Mouse (Mus musculus) liver, adult 2 months (tissue): ENCODE results near the gene Cyp1a2. TPM values are rescaled to one million over a fixed set of nuclear protein-coding genes. Genes with fewer than 3 reads are reported as not detected.

Experiments used
- DNase-seq: peaks from one replicate; pipeline ENCODE4 v3.0.0-alpha.2; 2011; ENCODE audit warnings: low read depth, low spot score; ENCODE audit errors: extremely low read depth
- H3K27ac ChIP-seq: fragments of 200-500 bp; replicated peaks from 2 replicates; pipeline ENCODE4 v1.5.1; 2012; ENCODE audit warnings: low read depth, mild to moderate bottlenecking, control low read depth, inconsistent platforms, low read length; ENCODE audit not compliant: insufficient read depth
- H3K27me3 ChIP-seq: fragments of 200-500 bp; 2 replicates; pipeline ENCODE4 v1.6.1; 2012; ENCODE audit warnings: mild to moderate bottlenecking, moderate library complexity, low read length, inconsistent platforms; ENCODE audit not compliant: control insufficient read depth, insufficient read depth
- H3K36me3 ChIP-seq: fragments of 200-500 bp; 2 replicates; pipeline ENCODE4 v1.6.1; 2012; ENCODE audit warnings: low read length, inconsistent platforms; ENCODE audit not compliant: control insufficient read depth, insufficient read depth
- H3K4me1 ChIP-seq: fragments of 200-500 bp; 2 replicates; pipeline ENCODE4 v1.6.1; 2011; ENCODE audit warnings: low read length; ENCODE audit not compliant: control insufficient read depth, insufficient read depth
- H3K4me3 ChIP-seq: fragments of 200-500 bp; 2 replicates; pipeline ENCODE4 v1.5.1; 2011; ENCODE audit warnings: low read depth, mild to moderate bottlenecking, control low read depth, low read length, moderate library complexity; ENCODE audit not compliant: insufficient read depth
- H3K79me2 ChIP-seq: fragments of 200-500 bp; 2 replicates; pipeline ENCODE4 v1.6.1; 2012; ENCODE audit warnings: inconsistent platforms, mild to moderate bottlenecking, low read length, moderate library complexity; ENCODE audit not compliant: control insufficient read depth, insufficient read depth
- H3K9ac ChIP-seq: fragments of 200-500 bp; 2 replicates; pipeline ENCODE4 v1.6.1; 2012; ENCODE audit warnings: low read depth, mild to moderate bottlenecking, control low read depth, inconsistent platforms, low read length
- CTCF ChIP-seq: fragments of 200-500 bp; IDR thresholded peaks from 2 replicates; pipeline ENCODE4 v1.5.1; 2011; ENCODE audit warnings: low read depth, low read length, control low read depth
- POLR2A ChIP-seq: fragments of 200-500 bp; IDR thresholded peaks from 2 replicates; pipeline ENCODE4 v1.6.1; 2011; ENCODE audit warnings: low read length, control low read depth; ENCODE audit not compliant: insufficient read depth; ENCODE audit errors: extremely low read depth
- WGBS: fragments of 180-500 bp; shearing (Covaris S2); methylation state at CpG from one replicate; pipeline ENCODE4 v1.1.7; 2018; 5-methylcytosine and 5-hydroxymethylcytosine counted together
- polyA plus RNA-seq: library from polyadenylated mRNA; depleted of rRNA; stranded (reverse); fragments of >200 nt; gene quantifications from 2 replicates; pipeline ENCODE4 v1.2.3, GENCODE M21; 2012
- total RNA-seq: library from RNA; depleted of rRNA; stranded (reverse); fragments of >200 nt; gene quantifications from 2 replicates; pipeline ENCODE4 v1.2.3, GENCODE M21; 2014

Cyp1a2 gene
- total and polyA plus RNA-seq, 2 experiments, result 621 to 954 TPM

- Histone ChIP-seq H3K4me3 (no peak overlapping the region), H3K4me1 (peaks cover 26% of the 10 kb centered on the region), H3K9ac (no peak overlapping the region), H3K79me2 (no peaks in the 10 kb centered on the region), H3K27me3 (no peaks in the 10 kb centered on the region), H3K36me3 (no peaks in the 10 kb centered on the region), H3K27ac (no peak overlapping the region; the same call in 1 of the 2 replicates)
- WGBS, result 65% methylated on average over 2 of the region's 2 CpGs
- TF ChIP-seq POLR2A (no peak), CTCF (no peak)
- DNase-seq, result no peak
Observed at GRCm38 (mm10) chr9:57688606-57689005, 5.1 kb upstream of the Cyp1a2 start.

DNA sequence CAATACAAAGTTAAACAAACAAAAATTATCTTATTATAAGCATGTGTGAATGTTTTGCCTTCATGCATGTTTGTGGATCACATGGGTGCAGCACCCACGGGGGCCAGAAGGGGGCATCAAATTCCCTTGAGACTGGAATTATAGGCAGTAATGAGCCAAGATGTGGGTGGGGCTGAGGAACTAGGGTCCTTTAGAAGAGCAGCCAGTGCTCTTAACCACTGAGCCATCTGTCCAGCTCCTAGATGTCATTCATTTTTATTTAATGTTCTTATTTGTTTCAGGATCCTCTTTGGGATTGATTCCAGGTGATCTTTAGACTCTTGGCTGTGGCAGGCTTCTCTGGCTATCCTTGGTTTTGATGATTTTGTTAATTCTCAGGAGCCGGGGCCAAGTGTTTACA is 4.7 kb upstream of the Cyp1a2 start:
- WGBS, result 19% methylated on average over 2 of the region's 2 CpGs
- TF ChIP-seq CTCF (peak; percentile 57; the same call in 1 of the 2 replicates), POLR2A (no peak)
- Histone ChIP-seq H3K4me1 (peaks cover 26% of the 10 kb centered on the region), H3K27ac (peak overlapping the region; percentile 57), H3K36me3 (no peaks in the 10 kb centered on the region), H3K4me3 (no peak overlapping the region), H3K9ac (no peak overlapping the region), H3K79me2 (no peaks in the 10 kb centered on the region), H3K27me3 (no peaks in the 10 kb centered on the region)
- DNase-seq, result peak; percentile 86

DNA sequence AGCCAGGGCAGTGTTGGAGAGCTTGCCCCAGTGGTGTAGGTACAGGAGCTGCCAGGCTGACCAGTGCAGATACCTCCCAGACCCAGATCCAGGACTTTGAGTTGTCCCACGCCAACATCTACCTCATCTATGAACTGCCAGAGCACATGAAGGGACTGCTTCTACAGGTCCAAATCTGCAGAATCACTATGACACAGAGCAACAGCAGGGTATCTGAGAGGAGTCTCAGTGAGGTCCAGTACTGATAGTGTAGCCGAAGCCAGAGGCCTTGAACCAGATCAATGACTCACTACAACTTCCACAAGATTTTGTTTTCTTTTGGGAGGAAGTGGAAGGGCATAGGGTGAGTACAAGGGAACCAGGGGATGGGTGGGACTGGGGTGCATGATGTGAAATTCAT is 4.2 kb upstream of the Cyp1a2 start, which contains the start of gene Cyp1a1:
Gene Cyp1a1, plus strand, starts transcription at position 178 of the 400 bp plus-strand sequence.
- Histone ChIP-seq H3K27me3 (no peaks in the 10 kb centered on the region), H3K79me2 (no peaks in the 10 kb centered on the region), H3K4me1 (peaks cover 26% of the 10 kb centered on the region), H3K9ac (no peak within 1 kb of the TSS), H3K27ac (peak within 1 kb of the TSS; percentile 57), H3K36me3 (no peaks in the 10 kb centered on the region), H3K4me3 (no peak within 1 kb of the TSS)
- DNase-seq, result peak; percentile 87
- 25% methylated on average over 2 of the region's 2 CpGs for WGBS
- TF ChIP-seq CTCF, result no peak
- no peak for TF ChIP-seq POLR2A

DNA sequence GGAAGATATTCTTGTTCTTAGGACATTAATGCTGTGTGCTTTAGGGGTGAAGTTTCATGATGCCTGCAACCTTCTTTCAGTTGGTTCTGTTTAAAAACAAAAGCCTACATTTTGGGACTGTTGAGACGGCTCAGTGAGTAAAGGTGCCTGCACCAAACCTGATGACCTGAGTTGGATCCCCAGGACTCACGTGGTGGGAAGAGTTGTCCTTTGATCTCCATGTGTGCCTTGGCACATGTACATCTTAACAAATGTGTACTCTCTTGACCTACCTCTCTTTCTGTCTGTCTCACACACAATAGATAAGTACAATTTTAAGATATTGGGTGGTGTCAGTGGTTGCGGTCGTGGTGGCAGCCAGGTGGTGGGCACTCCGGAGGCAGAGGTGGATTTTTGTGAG is 2.5 kb upstream of the Cyp1a2 start:
- Histone ChIP-seq H3K27me3 (no peaks in the 10 kb centered on the region), H3K4me3 (no peak overlapping the region), H3K36me3 (0 out of 2 replicates have a peak, but pooled peaks cover 1% of the 10 kb centered on the region), H3K79me2 (no peaks in the 10 kb centered on the region; the same call in 1 of the 2 replicates), H3K27ac (peak overlapping the region; percentile 67), H3K9ac (no peak overlapping the region), H3K4me1 (peaks cover 32% of the 10 kb centered on the region)
- WGBS, result 32% methylated on average over 5 of the region's 5 CpGs
- DNase-seq, result peak; percentile 97
- TF ChIP-seq CTCF, result no peak
- no peak for TF ChIP-seq POLR2A

DNA sequence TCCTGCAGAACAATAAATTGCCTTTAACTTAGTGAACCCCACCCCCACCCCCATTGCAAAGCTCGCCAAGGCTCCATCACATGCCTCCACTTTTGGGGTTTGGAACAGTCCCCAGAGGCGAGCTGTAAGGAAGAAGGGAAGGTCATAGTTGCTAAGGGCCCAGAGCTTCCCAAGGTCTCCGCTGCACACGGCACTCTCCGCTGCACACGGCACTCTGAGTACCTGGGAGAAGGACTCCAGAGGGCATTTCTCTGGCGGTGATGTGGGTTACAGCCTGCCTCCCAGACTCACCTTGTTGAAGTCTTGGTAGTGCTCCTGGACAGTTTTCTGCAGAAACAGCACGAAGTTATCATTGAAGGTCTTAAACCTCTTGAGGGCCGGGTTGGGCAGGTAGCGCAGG is 2.1 kb downstream of the Cyp1a2 start:
- peak overlapping the region; percentile 4; the same call in 1 of the 2 replicates for H3K27ac ChIP-seq
- no peak for DNase-seq
- peak overlapping the region; percentile 73; the same call in 1 of the 2 replicates for H3K9ac ChIP-seq
- peaks cover 15% of the 10 kb centered on the region; the same call in 1 of the 2 replicates for H3K4me1 ChIP-seq
- WGBS, result 78% methylated on average over 10 of the region's 10 CpGs
- no peaks in the 10 kb centered on the region for H3K27me3 ChIP-seq
- H3K4me3 ChIP-seq, result peak overlapping the region; percentile 49
- TF ChIP-seq POLR2A, result no peak
- no peak for TF ChIP-seq CTCF
- no peaks in the 10 kb centered on the region; the same call in 1 of the 2 replicates for H3K79me2 ChIP-seq
- peaks cover 15% of the 10 kb centered on the region for H3K36me3 ChIP-seq

DNA sequence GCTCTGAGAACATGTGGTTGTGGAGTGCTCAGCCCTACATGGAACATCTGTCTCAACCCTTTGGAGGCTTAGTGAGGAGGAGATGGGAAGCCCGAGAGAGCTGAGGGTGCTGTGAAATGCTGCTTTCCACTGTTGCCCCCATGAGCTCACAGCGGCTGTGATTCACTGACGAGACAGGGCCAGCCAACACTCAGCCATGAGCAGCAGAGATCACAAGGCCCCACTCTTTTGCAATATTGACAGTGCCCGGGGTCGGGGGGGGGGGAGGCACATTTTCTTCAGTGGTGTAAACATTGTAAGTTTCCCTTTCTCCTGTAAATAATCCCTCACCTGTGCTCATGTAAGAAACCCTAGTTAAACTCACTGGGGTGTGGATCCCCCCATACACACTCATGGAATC is 12.0 kb downstream of the Cyp1a2 start:
- DNase-seq, result peak; percentile 62
- Histone ChIP-seq H3K36me3 (no peaks in the 10 kb centered on the region), H3K27ac (peak overlapping the region; percentile 61), H3K79me2 (no peaks in the 10 kb centered on the region), H3K9ac (no peak overlapping the region), H3K27me3 (no peaks in the 10 kb centered on the region), H3K4me3 (no peak overlapping the region), H3K4me1 (peaks cover 27% of the 10 kb centered on the region)
- TF ChIP-seq CTCF, result no peak
- no peak for TF ChIP-seq POLR2A
- WGBS, result 22% methylated on average over 5 of the region's 5 CpGs
